Mouse (Mus musculus) brain, adult 2 months (tissue): Measurements from ENCODE around the gene Adtrp.

Source experiments
- DNase-seq: peaks from one replicate; pipeline ENCODE4 v3.0.0; 2011; ENCODE audit warnings: low read depth, low spot score

Gene Adtrp

DNA sequence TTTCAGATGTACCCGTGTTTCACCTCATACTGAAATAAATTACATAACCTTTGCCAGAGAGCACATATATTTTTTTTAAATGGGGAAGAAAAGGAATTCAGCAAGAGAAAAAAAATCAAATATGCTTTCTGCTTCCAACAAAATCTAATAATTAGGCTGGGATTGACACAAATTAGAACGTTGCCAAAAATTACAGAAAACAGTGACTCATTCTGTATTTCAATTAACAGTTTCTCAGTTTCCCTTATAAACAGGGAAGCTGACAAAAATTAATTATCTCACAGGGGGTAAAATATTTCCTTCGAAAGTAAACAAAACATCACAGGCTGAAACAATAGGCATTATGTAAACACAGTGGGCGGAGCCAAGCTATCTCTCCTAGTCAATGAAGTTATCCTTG is 67.2 kb downstream of the Adtrp start:
- DNase-seq = no peak

DNA sequence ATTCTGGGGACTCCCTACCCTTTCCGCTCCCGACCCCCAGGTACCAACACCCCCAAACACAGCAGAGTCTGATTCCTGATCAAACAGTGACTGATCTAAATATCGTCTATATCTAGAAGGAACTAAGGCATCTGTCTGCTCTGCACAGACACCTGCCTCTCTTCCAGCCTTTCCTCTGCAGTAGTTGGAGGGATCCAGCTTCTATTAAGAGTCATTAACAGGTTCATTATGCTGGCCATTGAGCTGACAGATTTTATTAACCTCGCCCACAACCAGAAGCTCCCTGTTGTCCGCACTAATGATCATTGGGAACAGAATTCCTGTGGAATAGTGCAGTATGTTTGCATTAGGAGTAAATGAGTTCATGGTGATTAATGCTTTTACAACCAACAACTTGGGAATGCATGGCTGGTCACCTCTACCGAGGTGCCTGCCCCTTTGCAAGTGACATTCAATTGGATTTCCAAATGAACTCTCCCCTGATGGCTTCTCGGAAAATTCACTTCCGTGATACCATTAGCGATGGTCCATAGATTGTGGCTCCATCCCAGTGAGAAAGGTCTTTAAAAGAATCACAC is 67.8 kb downstream of the Adtrp start:
- DNase-seq = no peak

DNA sequence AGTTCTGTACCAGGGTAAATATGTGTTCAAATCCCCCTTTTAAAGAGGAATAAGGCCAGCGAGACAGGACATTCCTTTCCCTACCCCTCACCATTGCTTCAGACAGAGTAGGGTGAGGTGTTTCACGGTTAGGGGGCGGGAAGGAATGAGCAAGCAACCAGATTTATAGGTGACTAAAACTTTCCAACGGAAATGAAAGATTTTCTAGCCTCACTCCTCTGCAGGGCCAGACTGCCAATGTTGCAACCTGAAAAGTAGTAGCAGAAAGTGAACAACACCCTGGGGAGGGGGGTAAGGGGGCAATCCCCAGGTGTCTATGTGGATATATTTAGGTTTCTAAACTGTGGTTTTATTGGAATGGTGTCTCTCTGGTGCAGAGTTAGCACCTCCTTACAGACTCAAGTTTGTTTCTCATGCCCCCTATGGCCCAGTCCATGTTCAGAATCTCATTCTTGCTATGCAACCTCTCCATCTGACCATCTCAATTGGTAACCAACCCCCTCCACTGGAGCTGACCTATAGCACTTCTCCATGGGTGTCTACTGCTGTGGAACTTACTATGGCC is 73.6 kb downstream of the Adtrp start:
- DNase-seq = no peak

DNA sequence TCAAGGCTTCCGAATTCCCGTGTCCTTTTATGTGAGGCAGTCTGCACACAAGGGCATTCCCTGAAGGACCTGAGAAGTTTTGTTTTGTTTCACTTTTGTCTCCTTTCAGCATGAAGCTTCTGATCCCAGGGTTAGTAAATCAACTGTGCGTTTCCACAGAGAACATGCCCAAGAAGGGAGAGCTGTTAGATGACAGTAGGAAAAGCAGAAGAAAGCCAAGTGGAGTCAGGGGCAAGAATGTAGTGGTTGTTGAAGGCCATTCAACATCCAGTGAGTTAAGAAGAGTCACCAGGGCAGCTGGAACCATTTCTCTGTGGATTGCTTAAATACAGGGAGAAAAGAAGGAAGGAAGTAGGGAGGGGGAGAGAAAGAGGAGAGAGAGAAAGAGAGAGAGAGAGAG is 76.4 kb downstream of the Adtrp start:
- no peak for DNase-seq

DNA sequence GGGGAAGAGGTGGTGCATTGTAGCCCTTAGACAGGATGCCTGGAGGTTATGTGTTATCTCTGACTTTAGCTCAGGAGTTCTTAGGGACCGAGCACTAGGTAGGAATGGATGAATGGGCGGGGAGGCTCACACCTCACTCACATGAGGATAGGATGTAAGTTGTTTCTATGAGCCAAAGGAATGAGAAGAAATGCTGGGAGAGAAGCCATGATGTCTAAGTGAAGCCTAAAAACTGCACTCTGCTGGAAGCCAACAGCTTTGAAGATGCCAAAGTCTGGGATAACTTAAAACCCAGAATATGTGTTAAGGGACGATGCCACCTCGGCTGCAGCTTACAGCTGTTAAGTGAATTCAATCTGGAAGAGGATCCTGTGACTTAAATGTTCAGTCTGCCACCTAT is 79.5 kb downstream of the Adtrp start:
- peak; percentile 74 for DNase-seq

DNA sequence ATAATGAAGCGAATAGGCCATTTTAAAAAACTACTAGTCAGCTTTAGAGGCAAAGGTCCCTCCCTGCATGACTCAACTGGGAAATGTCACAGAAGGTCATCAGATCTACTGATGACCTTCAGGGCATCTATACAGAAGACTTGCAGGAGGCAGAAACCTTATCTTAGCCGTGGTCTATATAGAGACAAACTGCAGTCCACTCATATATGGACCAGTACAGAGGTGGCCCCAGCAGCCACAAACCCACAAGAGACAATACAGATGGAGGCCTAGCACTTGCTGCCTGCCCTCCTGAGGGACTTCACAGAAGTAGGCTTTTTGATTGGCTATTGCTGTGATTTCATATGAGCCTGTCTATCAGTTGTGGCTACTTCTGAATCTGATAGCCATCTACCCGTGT is 85.5 kb downstream of the Adtrp start:
- DNase-seq = no peak

DNA sequence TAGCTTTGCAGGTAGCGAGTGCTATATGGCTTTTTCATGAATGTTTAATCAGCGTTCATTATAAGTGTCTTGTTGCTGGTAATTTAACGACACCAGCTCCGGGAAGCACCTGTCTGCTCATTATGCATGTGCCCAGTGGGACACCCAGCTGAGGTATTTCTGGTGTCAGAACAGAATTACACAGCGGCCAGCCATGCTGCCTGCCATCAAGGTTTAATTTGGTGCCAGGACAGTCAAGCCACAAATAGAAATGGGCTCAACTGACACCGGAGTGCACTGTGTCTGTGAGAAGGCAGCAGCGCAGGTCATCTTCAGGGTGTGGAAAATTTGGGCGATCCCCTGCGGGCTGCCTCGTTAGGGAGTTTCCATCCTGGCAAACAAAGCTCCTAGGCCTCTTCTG is 87.0 kb downstream of the Adtrp start:
- peak; percentile 42 for DNase-seq

DNA sequence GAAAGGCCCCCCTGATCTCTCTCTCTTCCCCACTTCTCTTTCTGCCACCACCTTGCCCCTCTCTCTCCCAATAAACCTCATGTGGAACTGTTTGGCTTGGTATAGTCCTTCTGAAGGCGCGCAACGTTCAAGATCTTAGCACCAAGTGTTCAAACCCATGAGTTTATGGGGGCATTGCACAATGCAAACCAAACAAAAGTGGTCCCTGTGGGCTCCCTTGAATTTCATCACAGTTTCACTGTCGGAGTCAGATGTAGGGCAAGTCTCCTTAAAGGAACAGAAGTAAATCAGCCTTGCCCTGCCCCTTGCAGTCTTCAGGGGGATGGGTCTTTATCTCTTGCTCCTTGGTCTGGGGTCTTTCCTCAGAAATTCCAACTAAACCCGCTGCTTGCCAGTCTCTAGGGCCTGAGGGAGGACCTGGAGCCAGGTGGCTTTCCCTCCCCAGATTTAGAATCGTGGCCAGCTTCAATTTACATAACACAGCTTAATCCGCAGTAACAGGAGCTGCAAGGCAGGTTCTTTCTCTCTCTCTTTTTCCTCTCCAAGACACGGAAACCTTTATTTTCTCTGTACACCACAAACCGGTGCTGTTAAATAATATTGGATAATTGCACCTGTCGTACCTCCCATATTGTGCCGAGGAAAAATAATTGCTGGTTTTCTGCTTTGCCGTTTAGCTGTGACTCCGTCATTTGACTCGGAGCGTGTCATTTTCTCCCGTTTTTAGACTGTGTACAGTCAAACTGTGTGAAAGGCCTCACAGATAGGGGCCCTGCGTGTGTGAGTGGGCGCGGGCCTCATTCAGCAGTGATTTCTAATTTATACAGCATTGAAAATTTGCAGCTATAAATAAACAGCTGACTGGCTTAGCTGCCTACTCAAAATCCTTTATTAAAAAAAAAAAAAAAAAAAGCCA is 88.7 kb downstream of the Adtrp start:
- peak; percentile 84 for DNase-seq

DNA sequence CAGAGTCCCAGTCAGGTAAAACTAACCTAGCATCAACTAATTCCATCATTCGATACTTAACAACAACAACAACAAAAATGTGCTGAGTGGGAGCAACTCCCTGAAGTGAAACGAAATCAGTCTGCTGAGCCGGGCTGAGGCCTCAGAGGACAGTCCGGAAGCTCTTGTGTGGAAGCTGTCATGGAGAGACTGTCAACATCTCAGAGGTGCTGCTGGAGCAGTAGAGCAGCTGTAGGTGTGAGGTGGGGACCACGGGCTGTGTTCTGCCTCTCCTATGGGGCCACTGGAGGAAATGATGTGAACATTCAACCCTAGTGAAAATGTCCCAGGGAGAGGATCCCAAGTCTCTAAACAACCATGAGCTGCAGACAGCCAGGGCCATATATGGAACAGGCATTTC is 94.4 kb downstream of the Adtrp start:
- DNase-seq = no peak

DNA sequence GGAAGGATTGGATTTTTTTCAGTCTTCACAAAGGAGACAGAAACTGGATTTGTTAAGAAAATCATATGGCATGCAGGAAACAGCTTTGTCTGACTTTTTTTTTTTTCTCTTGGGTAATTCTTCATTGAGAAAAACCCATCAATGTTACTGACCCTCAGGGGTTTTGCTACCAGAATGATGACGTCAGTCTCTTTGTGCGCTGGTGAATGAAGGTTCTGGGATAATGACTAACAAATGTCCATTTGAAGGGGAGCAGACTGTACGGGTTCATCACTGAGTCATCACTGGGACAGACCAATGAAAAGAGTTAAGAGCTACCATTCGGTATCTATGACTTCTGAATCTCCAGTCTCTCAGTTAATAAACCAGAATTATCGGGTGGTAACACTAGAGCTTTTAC is 97.0 kb downstream of the Adtrp start:
- DNase-seq = no peak

DNA sequence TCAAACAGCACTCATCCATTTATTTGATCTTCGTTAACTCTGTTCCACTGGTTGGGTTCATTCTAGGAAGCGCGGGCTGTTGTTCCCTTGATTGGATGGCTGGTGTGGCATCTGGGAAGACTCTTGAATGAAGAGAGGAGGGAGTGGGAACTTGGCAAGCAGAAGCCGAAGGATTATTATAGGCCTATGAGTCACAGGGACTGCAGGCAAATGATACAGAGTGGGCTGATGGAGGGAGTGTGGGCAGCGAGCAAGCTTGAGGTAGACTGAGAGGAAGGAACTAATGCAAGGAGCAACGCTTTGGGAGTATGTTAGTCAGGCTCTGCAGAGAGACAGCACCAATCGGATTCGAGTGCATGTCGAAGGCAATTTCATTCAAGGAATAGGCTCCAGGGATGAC is 98.6 kb downstream of the Adtrp start:
- peak; percentile 97 for DNase-seq

DNA sequence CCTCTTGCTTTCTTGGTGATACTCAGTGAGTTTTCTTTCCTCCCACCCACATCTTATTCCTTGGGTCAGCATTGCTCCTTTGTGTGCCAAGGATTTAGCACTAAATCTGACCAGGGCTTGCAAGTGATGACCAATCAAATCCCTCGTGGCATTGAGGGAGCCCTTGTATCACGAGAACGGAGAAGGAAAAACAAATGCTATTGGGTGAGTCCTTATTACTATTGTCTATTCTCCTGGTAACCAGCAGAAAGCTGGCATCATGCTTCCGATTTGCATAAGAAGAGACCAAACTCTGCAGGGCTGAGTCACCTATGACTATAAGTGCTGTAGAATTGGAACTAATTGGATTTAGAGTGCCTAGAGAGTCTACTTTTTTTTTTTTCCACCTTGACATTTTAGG is 99.8 kb downstream of the Adtrp start:
- DNase-seq = peak; percentile 73

DNA sequence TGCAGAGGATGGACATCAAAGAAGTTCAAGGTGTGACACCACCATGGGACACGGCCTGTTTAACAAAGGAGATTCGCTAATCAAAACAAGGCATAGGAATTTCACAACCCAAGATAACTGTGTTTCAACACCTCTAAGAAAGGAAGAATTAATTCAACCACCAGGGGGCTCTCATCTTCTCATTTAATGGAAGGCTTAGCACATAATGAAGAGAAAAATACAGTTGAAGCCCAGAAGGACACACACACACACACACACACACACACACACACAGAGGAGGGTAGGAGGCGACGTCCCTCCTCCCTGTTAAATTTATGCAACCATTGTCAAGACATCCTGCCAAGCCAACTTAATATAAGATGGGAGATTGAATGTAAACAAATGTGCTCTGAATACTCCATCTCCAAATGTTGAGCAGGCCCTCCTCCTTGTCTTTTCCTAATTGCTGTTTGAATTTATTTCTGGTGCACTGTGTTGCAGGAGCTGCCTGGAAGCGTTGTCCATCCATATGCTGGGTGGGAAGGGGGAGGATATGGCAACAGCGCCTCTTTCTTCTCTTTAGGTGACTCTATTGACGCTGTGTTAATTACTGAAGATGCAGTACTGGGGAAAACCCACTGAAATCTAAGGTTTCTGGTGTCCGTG is 100.4 kb downstream of the Adtrp start:
- DNase-seq = peak; percentile 77

DNA sequence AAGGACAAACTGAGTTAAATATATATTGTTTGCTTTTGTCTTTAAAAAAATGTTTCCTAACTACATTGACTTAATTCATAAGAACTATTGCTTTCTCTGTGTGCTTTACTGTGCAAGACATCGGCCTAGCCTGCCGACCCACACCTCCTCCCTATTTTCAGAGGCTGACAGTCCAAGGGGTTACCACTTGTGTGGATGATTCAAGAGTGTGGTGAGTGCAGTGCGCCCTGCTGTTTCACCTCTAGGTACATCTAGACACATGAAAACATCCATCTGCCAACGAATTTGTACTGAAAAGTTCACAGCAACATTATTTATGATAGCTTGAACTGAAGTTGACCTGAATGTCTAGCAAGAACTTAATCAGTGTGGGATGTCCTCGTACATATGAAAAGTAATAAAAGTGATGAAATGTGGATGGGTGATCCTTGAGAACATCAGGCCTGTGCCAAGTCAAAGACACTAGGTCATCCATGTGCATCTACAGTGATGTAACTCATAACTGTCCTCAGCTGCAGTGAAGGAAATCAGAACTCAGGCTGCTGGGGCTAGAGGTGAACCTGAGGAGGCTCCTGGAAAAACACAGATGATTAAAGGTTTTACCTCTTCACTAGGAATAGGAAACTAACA is 106.9 kb downstream of the Adtrp start:
- no peak for DNase-seq

DNA sequence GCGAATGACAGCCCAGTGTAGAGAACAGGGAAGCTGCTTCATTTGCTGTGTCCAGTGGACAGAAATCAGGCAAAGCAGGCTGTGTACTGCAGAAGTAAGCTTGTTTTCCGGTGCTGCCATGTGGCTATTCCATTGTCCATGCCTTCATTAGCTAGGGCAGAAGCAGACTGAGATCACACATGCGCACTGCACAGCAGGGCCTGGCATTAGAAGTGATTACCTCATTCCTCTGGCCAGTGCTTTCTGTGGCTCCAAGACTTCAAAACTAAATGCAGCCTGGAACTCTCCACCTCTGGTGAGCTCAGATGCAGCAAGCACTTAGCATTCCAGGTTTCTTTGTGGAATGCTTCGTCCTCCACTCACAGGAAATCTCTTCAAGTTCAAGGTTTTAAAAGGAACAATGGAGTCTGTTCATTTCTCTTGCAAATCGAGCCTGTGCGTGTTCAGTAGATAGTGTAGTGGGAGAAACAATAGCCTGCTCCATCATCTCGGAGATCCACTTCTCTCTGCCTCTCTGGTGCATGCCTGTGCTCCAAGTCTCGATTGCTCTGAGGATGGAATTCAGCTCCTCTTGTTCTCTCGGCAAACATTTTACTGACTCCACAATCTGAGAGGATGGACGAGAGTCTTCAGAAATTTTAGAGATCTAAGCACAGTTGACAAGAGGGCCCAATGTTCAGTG is 109.7 kb downstream of the Adtrp start:
- DNase-seq = peak; percentile 85

DNA sequence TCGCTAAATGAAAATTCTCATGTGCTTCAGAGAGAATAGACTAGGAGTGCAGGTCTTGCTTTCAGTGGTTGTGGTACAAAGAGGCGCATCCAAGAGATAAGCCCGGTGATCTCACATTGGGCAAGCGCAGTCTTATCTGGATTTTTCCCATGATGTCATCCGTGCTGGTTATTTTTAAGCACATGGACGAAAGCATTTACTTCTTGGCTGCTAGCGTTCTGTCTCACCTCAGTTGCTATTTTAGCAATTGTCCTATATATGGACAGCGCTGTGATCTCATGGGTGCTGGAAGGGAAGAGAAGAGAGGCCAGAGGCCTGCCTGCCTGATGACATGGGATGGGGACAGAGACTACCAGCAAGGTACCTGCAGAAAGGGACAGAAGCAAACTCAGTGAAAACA is 117.8 kb downstream of the Adtrp start:
- DNase-seq = peak; percentile 34

DNA sequence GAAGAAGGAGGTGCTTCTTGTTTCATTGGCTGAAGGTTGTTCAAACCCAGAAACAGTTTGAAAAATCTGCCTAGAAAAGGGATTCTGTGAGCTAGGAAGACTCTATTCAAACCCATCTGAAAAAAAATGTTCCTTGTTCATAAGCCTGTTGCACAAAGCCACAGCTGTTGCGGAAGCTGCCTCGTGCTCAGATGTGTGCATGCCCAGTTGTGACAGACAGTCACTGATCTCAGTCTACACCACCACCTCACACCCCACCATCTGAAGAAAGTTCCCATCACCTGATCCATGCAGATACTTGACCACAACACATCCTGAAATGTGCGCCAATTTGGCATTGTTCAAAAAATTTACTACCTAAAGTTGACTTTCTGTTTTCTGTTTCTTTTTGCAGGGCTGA is 119.7 kb downstream of the Adtrp start:
- DNase-seq = no peak

DNA sequence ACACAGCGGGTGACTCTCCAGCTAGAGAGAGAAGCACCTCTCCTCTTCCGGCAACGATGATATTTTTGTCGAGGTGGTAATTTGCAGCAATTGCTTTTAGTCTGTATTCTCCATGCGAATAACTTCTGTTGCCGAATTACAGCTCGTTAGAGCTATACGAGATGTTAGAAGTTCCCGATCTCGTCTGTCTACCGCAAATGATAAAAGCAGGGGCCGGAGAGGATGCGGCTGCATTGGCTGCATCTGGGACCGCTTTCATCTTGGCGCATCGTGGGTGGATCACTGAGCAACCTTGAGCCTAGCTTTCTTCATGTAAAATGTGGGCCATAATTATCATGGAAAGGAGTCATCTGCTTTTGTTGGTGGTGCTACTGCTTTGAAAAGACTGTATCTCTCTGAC is 128.2 kb downstream of the Adtrp start:
- DNase-seq = peak; percentile 57

DNA sequence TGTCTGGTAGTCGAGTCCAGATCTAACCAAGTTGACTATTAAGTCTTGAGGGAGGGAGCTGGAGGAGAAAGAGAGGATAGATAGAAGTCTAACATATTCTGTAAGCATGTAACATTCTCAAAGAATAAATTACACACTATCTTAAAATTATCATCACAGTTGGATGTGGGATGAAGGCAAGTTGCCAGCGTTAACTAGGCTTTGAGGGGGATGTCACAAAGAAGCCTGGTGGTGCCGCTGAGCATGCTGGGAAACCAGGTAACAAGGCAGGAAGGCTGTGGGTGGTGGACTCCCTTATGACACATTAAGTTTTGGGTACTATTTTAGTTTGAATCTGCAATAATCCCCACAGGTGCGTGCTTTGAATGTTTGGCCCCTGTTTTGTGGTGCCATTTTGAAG is 129.4 kb downstream of the Adtrp start:
- DNase-seq = peak; percentile 73
